Mouse (Mus musculus) hindbrain, embryonic 13.5 days (tissue): ENCODE measurements around the gene L1cam. TPM values are rescaled to one million over a fixed set of nuclear protein-coding genes. Genes with fewer than 3 reads are reported as not detected.

Experiments
- ATAC-seq: fragments of 200-750 bp; cut with Nextera tagmentation; 2 replicates; pipeline ENCODE4 v1.8.0; 2017; ENCODE audit warnings: moderate TSS enrichment; ENCODE audit not compliant: low FRiP score
- H3K27ac ChIP-seq: fragments of 300-500 bp; sonication (generic); 2 replicates; pipeline ENCODE4 v1.5.1; 2015; ENCODE audit warnings: inconsistent platforms, mild to moderate bottlenecking, moderate library complexity
- H3K27me3 ChIP-seq: fragments of 300-500 bp; sonication (generic); 2 replicates; pipeline ENCODE4 v1.6.1; 2015; ENCODE audit warnings: mild to moderate bottlenecking, inconsistent platforms
- H3K36me3 ChIP-seq: fragments of 300-500 bp; sonication (generic); 2 replicates; pipeline ENCODE4 v1.6.1; 2015; ENCODE audit warnings: mild to moderate bottlenecking, inconsistent platforms
- H3K4me1 ChIP-seq: fragments of 300-500 bp; sonication (generic); replicated peaks from 2 replicates; pipeline ENCODE4 v1.6.1; 2015; ENCODE audit warnings: inconsistent platforms
- H3K4me2 ChIP-seq: fragments of 300-500 bp; sonication (generic); 2 replicates; pipeline ENCODE4 v1.6.1; 2015; ENCODE audit warnings: inconsistent platforms, mild to moderate bottlenecking, moderate library complexity
- H3K4me3 ChIP-seq: fragments of 300-500 bp; sonication (generic); 2 replicates; pipeline ENCODE4 v1.5.1; 2015; ENCODE audit warnings: mild to moderate bottlenecking, inconsistent platforms
- H3K9ac ChIP-seq: fragments of 300-500 bp; sonication (generic); 2 replicates; pipeline ENCODE4 v1.6.1; 2015; ENCODE audit warnings: mild to moderate bottlenecking, inconsistent platforms
- H3K9me3 ChIP-seq: fragments of 300-500 bp; sonication (generic); 2 replicates; pipeline ENCODE4 v1.6.1; 2016; ENCODE audit warnings: inconsistent platforms
- WGBS: fragments of 180-500 bp; shearing (Covaris S2); methylation state at CpG from one replicate; pipeline ENCODE4 v1.1.7; 2015; 5-methylcytosine and 5-hydroxymethylcytosine counted together
- polyA plus RNA-seq: library from polyadenylated mRNA; unstranded; fragments of >200 nt; fragmentation: Nextera tagmentation; extraction: Ambion mirVana; gene quantifications from 2 replicates; pipeline ENCODE4 v1.2.1, GENCODE M21; 2015

L1cam gene
- 77.3 and 84.1 TPM in 2 replicates for polyA plus RNA-seq

GRCm38 (mm10) chrX:73895719-73896118 is at the start of gene L1cam:
L1cam (minus strand) TSS chrX:73896105.
- Histone ChIP-seq H3K27me3 (no peaks in the 10 kb centered on the region), H3K36me3 (no peaks in the 10 kb centered on the region), H3K27ac (no peak within 1 kb of the TSS), H3K4me3 (no peak within 1 kb of the TSS), H3K4me2 (no peak within 1 kb of the TSS), H3K4me1 (no peaks in the 10 kb centered on the region), H3K9ac (no peak within 1 kb of the TSS), H3K9me3 (no peaks in the 10 kb centered on the region)
- 25% methylated on average over 2 of the region's 2 CpGs for WGBS
- no peak for ATAC-seq

GRCm38 (mm10) chrX:73942294-73942693 is 46.4 kb upstream of the L1cam start:
- no peak overlapping the region for H3K4me3 ChIP-seq
- H3K36me3 ChIP-seq, result peaks cover 53% of the 10 kb centered on the region
- H3K27me3 ChIP-seq, result no peaks in the 10 kb centered on the region
- 88% methylated on average over 2 of the region's 2 CpGs for WGBS
- H3K9ac ChIP-seq, result no peak overlapping the region
- no peaks in the 10 kb centered on the region for H3K9me3 ChIP-seq
- no peak for ATAC-seq
- H3K4me2 ChIP-seq, result no peak overlapping the region
- no peaks in the 10 kb centered on the region for H3K4me1 ChIP-seq
- no peak overlapping the region for H3K27ac ChIP-seq

- ATAC-seq, result no peak
- 90% methylated on average over 2 of the region's 2 CpGs for WGBS
- no peaks in the 10 kb centered on the region for H3K9me3 ChIP-seq
Measured at GRCm38 (mm10) chrX:73941860-73942259, 46.0 kb upstream of the L1cam start.

GRCm38 (mm10) chrX:73931871-73932270 is 36.0 kb upstream of the L1cam start:
- no peak for ATAC-seq
- H3K4me3 ChIP-seq, result no peak overlapping the region
- no peaks in the 10 kb centered on the region for H3K27me3 ChIP-seq
- H3K4me1 ChIP-seq, result no peaks in the 10 kb centered on the region
- H3K36me3 ChIP-seq, result no peaks in the 10 kb centered on the region
- no peak overlapping the region for H3K9ac ChIP-seq
- H3K4me2 ChIP-seq, result no peak overlapping the region
- 100% methylated on average over 2 of the region's 2 CpGs for WGBS
- H3K27ac ChIP-seq, result no peak overlapping the region
- no peaks in the 10 kb centered on the region for H3K9me3 ChIP-seq

More at GRCm38 (mm10) chrX:73941860-73942259, 46.0 kb upstream of the L1cam start:
- H3K4me1 ChIP-seq, result no peaks in the 10 kb centered on the region
- H3K9ac ChIP-seq, result no peak overlapping the region
- peaks cover 48% of the 10 kb centered on the region for H3K36me3 ChIP-seq
- no peak overlapping the region for H3K27ac ChIP-seq
- H3K4me3 ChIP-seq, result no peak overlapping the region
- H3K27me3 ChIP-seq, result no peaks in the 10 kb centered on the region
- no peak overlapping the region for H3K4me2 ChIP-seq

- H3K4me2 ChIP-seq, result peak within 1 kb of the TSS; percentile 15; the same call in 1 of the 2 replicates
- ATAC-seq, result peak; percentile 39; the same call in 1 of the 2 replicates
- no peaks in the 10 kb centered on the region for H3K9me3 ChIP-seq
- no peak within 1 kb of the TSS for H3K9ac ChIP-seq
- WGBS, result 41% methylated on average over 17 of the region's 17 CpGs
- H3K36me3 ChIP-seq, result no peaks in the 10 kb centered on the region
- no peaks in the 10 kb centered on the region for H3K27me3 ChIP-seq
- H3K4me3 ChIP-seq, result peak within 1 kb of the TSS; percentile 9; the same call in 1 of the 2 replicates
- no peak within 1 kb of the TSS for H3K27ac ChIP-seq
- H3K4me1 ChIP-seq, result no peaks in the 10 kb centered on the region
Measured at GRCm38 (mm10) chrX:73930402-73931062, 34.6 kb upstream of the L1cam start, which contains the start of gene Renbp. Renbp (minus strand) TSS chrX:73930850.

- ATAC-seq, result no peak
- Histone ChIP-seq H3K9me3 (no peaks in the 10 kb centered on the region), H3K9ac (peak overlapping the region; percentile 61), H3K4me2 (peak overlapping the region; percentile 63), H3K4me1 (peaks cover 13% of the 10 kb centered on the region), H3K27ac (peak overlapping the region; percentile 82; the same call in 1 of the 2 replicates), H3K36me3 (peaks cover 25% of the 10 kb centered on the region), H3K27me3 (no peaks in the 10 kb centered on the region), H3K4me3 (peak overlapping the region; percentile 54)
- 68% methylated on average over 8 of the region's 8 CpGs for WGBS
Measured at GRCm38 (mm10) chrX:73922550-73922882, 26.6 kb upstream of the L1cam start.

- peaks cover 13% of the 10 kb centered on the region for H3K4me1 ChIP-seq
- ATAC-seq, result peak; percentile 98
- H3K27ac ChIP-seq, result peak within 1 kb of the TSS; percentile 82
- peak within 1 kb of the TSS; percentile 73 for H3K4me2 ChIP-seq
- H3K9ac ChIP-seq, result peak within 1 kb of the TSS; percentile 79
- H3K27me3 ChIP-seq, result no peaks in the 10 kb centered on the region
- peaks cover 30% of the 10 kb centered on the region for H3K36me3 ChIP-seq
- no peaks in the 10 kb centered on the region for H3K9me3 ChIP-seq
- H3K4me3 ChIP-seq, result peak within 1 kb of the TSS; percentile 54
- WGBS, result 18% methylated on average over 43 of the region's 43 CpGs
Measured at GRCm38 (mm10) chrX:73921823-73922549, 26.1 kb upstream of the L1cam start, which contains the start of the genes Arhgap4 and Naa10. Arhgap4 (minus strand) TSS chrX:73921870. Naa10 (minus strand) TSS chrX:73921944.

GRCm38 (mm10) chrX:73921285-73921822 is 25.4 kb upstream of the L1cam start:
- H3K9ac ChIP-seq, result peak overlapping the region; percentile 79
- H3K27me3 ChIP-seq, result no peaks in the 10 kb centered on the region
- no peaks in the 10 kb centered on the region for H3K9me3 ChIP-seq
- WGBS, result 13% methylated on average over 34 of the region's 34 CpGs
- peak overlapping the region; percentile 73 for H3K4me2 ChIP-seq
- ATAC-seq, result peak; percentile 37
- peaks cover 13% of the 10 kb centered on the region for H3K4me1 ChIP-seq
- peak overlapping the region; percentile 78 for H3K27ac ChIP-seq
- peak overlapping the region; percentile 54 for H3K4me3 ChIP-seq
- peaks cover 32% of the 10 kb centered on the region for H3K36me3 ChIP-seq

- H3K9ac ChIP-seq, result no peak overlapping the region
- WGBS, result 90% methylated on average over 5 of the region's 5 CpGs
- H3K36me3 ChIP-seq, result peaks cover 32% of the 10 kb centered on the region
- H3K4me2 ChIP-seq, result no peak overlapping the region
- no peaks in the 10 kb centered on the region for H3K9me3 ChIP-seq
- no peak overlapping the region for H3K27ac ChIP-seq
- peaks cover 17% of the 10 kb centered on the region for H3K4me1 ChIP-seq
- H3K27me3 ChIP-seq, result no peaks in the 10 kb centered on the region
- no peak for ATAC-seq
- no peak overlapping the region for H3K4me3 ChIP-seq
Measured at GRCm38 (mm10) chrX:73918631-73919030, 22.7 kb upstream of the L1cam start.

GRCm38 (mm10) chrX:73916945-73917344 is 21.0 kb upstream of the L1cam start:
- Histone ChIP-seq H3K27me3 (no peaks in the 10 kb centered on the region), H3K36me3 (peaks cover 32% of the 10 kb centered on the region), H3K4me2 (no peak overlapping the region), H3K9me3 (no peaks in the 10 kb centered on the region), H3K27ac (no peak overlapping the region), H3K9ac (no peak overlapping the region), H3K4me3 (no peak overlapping the region), H3K4me1 (peaks cover 17% of the 10 kb centered on the region)
- no peak for ATAC-seq
- WGBS, result 86% methylated on average over 8 of the region's 8 CpGs

GRCm38 (mm10) chrX:73914827-73915703 is 19.2 kb upstream of the L1cam start:
- 30% methylated on average over 31 of the region's 31 CpGs for WGBS

More at GRCm38 (mm10) chrX:73914827-73915703, 19.2 kb upstream of the L1cam start:
- peaks cover 32% of the 10 kb centered on the region for H3K36me3 ChIP-seq
- H3K9me3 ChIP-seq, result no peaks in the 10 kb centered on the region
- H3K4me2 ChIP-seq, result peak overlapping the region; percentile 47
- ATAC-seq, result peak; percentile 94
- H3K27ac ChIP-seq, result peak overlapping the region; percentile 84
- peak overlapping the region; percentile 25 for H3K4me3 ChIP-seq
- no peaks in the 10 kb centered on the region for H3K27me3 ChIP-seq
- H3K9ac ChIP-seq, result peak overlapping the region; percentile 35; the same call in 1 of the 2 replicates
- H3K4me1 ChIP-seq, result peaks cover 10% of the 10 kb centered on the region
